Comparison of ENCODE assay signal across 7 mouse cellular contexts in genomic region chr5:143686456-143686855, GRCm38 (mm10).
"Had no signal": no experiment of that assay in that cellular context is flagged by ENCODE, and none has a peak within 500 bp of the region (broad histone marks: within the 10 kb centered on the region; RNA-seq: fewer than 3 reads in every experiment).

No protein-coding gene starts in this region.

- DNase-seq: lung, adult 2 months; lung, postnatal 14 days; lung, postnatal 36 days; right cerebral cortex, postnatal 25 days; thymus, adult 18-20 months; thymus, postnatal 14 days; thymus, postnatal 36 days had no signal
